Mouse (Mus musculus) heart, adult 8-10 months (tissue): ENCODE data around the gene Robo4. TPM values are rescaled to one million over a fixed set of nuclear protein-coding genes. Genes with fewer than 3 reads are reported as not detected.

Source experiments
- DNase-seq: peaks from one replicate; pipeline ENCODE4 v3.0.0; 2022; ENCODE audit warnings: low spot score
- total RNA-seq, 4 experiments: library from RNA; stranded (reverse); gene quantifications; 2 replicates each; pipeline ENCODE4 v1.2.4; 2022

Robo4 gene
- 10 to 100 TPM; 21.3 to 39.4 (median 32.2) TPM for total RNA-seq

DNA sequence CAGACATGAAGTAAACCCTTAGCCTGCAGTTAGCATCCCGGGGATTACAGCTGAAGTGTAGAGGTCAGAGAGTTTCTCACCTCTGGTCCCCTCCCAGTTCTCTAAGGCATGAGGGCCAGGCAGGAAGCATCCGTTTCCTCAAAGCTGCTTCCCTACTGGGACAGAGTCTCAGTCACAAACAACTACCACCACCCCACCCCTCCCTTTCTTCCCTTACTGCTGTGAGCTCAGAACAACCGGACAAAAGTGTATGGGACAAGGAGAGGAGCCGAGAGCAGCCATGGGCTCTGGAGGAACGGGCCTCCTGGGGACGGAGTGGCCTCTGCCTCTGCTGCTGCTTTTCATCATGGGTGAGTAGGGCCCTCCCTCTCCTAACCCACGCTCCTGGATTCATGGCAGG is at the start of gene Robo4:
TSS of gene Robo4 (plus strand) at position 96 of the 400 bp plus-strand sequence.
- peak; percentile 66 for DNase-seq

DNA sequence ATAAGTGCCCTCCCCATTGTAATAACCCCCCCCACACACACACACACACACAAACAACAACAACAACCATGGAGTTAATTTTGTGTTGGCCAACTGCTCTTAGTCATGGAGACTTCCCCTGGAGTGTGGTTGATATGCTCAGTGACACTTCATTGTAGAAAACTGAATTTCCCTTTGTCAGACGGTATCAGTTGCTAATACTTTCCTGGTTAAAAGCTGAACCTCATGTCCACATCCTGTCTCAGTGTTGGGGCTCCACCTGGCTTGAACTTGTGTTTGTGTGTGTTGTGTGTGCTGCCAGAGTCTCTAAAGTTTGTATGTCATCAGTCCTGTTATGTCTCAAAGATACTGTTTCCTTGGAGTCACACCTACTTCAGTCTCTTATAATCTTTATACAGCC is 47.2 kb upstream of the Robo4 start:
- DNase-seq = no peak

GRCm38 (mm10) chr9:37358713-37359330 is 42.9 kb upstream of the Robo4 start:
- DNase-seq = no peak

DNA sequence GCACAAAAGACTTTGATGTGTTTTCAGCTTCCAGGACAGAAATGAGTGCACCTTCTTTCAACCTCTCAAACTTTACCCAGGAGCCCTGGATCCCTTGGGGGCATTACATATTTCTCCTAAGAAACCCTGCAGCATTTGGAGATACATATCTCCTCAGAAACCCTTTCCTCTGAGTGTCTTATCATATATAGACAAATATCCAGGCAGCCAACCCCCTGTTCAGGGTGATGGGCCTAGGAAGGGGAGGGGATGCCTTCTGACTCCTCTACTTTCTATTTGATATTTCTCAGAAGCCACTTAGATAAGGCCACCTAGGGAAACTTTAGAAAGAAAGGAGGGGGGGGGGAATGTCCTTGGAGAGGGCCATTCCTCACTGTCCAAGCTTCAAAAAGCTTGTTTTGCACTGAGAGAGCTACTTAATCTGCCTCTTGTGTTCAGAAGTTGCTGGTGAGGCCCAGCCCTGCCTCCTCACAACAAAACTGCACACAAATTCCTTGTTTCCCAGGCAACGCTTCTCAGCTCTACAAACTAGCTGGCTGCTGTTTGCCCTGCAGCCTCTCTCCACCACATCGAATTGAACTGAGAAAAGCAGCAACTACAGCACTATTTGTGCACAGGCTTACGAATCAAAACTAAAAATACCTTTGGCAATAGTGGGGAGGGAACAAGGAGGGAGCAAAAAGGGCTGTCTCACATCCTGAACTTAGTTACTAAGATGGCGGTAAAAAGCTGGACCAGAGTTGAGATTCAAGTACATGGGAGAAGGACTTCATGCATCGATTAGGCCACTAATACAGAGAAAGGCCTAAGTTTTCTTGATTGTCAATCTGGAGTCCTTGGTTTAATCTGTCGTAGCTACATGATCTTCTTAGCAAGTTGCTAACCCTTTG is 42.1 kb upstream of the Robo4 start:
- no peak for DNase-seq

DNA sequence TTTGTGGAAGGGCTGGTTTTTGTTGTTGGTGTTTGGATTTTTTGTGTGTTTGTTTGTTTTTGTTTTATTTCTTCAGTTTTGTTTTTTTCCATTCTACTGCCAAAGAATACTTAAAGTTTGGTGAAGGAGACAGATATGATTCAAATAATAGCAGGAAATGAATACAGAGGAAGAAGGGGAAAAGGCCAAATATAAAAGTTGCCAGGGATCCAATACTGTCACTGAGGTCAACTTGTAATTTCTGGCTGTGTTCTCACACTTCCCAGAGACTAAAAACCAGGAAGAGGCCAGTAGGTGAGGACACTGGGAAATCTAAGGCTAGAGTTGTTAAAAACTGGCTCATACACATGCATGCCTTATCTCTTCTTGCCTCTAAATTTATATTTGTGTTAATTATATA is 39.6 kb upstream of the Robo4 start:
- DNase-seq = no peak

GRCm38 (mm10) chr9:37362881-37363280 is 38.8 kb upstream of the Robo4 start:
- DNase-seq = no peak

DNA sequence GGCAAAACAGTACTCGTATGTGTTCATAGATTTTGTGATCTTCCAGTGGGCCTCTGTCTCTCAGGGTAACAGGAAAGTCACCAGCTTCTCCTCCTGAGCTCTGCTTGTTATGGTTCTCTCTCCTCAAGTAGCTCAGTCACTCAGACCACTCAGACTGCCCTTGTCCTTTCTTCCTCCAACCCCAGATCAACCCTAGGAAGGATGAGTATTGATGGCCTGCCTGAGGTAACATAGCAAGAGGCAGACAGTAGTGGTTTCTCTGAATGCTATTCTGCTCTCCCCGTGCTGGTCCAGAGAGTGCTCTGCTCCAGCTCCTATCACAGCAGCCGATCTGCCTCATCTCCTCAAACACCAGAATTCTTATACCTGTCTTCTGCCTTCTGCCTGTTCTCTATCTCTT is 38.1 kb upstream of the Robo4 start:
- DNase-seq = no peak

GRCm38 (mm10) chr9:37364392-37364791 is 37.3 kb upstream of the Robo4 start:
- no peak for DNase-seq

DNA sequence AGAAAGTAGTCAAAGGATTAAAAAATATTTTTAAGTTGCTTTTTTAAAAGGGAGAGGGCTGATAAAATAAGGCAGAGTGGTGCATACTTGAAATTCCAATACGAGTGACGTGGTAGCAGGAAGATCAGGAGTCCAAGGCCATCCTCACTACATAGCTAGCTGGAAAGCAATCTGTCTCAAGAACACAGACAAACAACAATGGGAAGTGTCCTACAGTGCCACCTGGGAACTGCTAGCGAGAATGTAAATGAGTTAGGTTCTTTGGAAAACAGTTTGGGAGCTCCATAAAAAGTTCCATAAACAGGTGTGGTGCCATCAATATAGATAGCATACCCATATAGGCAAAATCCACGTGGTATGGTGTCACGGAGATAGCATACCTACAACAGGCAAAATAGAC is 36.0 kb upstream of the Robo4 start:
- no peak for DNase-seq

GRCm38 (mm10) chr9:37367301-37368080 is 34.2 kb upstream of the Robo4 start, which contains the start of gene Hepacam:
Gene Hepacam, plus strand, starts transcription at chr9:37367351.
- DNase-seq = no peak

DNA sequence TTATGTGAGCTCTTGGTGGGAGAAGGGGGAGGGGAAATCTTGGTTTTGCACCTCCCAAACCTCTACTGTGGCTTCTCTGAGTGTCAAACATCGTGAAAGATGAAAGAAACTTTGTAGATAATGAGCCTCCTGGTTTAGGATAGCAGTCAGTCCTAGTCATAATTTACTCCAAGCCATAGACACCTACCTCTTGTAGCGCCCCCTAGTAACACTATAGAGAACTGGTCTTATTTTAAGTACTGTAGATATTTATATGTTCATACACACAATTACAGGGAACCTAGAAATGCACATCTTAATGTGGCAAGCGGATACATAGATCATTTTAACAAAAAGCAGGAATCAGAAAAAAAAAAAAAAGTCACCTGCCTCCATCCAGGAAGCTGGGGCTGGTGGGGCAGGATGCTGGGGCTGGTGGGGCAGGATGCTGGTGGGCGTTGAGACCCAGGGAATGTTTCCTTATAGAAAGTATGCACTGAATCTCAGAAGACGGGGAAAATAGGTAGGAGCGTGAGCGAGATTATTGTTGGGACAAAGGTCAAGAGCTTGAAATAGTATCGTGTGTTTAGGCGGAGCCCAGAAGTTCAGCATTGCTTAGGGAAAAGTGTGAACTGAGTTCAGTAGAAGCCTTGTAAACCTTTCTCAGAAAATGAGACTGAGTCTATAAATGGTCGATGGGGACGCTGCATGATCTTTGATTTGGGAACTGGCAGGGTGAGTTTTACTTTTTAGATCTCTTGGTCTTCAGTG is 33.4 kb upstream of the Robo4 start:
- no peak for DNase-seq

DNA sequence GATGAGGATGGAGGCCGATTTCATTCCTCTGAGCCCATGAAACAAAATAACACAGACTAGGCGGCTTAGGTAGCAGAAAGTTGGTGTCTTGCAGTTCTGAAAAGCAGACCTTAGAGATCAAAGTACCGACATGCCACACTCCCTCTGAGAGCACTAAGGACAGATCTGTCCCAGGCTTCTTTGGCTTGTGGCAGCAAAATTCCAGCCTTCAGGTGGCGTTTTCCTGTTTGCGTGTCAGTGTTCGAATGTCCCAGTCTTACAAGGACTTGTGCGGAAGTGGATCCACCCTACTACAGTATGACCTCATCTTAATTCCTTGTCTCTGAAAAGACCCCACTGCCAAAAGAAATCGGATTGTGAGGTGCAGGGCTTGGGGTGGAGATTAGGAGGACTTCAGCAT is 32.8 kb upstream of the Robo4 start:
- DNase-seq = peak; percentile 69

GRCm38 (mm10) chr9:37371232-37371801 is 30.4 kb upstream of the Robo4 start:
- DNase-seq = no peak

DNA sequence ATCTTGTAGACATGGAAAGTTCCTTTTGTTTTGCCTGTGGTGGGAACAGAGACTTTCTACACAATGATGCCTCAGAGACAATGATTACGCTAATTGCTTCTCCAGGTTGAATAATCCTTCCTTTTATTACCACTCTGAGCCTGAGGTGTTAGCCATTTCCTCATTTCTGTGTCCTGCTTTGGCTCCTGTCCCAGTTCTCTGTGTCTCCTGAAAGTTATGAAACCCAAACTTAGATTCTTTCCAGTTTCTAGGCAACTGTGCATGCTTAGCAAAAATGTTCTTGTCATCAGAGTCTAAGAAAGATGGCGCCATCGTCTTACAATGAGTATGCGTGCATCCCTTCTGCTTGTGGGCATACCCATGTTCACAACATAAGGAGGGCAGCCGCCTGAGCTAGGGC is 26.0 kb upstream of the Robo4 start:
- peak; percentile 48 for DNase-seq

GRCm38 (mm10) chr9:37383161-37383560 is 18.5 kb upstream of the Robo4 start:
- DNase-seq = no peak

- DNase-seq = no peak
Observed at GRCm38 (mm10) chr9:37384284-37385182, 17.2 kb upstream of the Robo4 start.

GRCm38 (mm10) chr9:37390891-37391290 is 10.8 kb upstream of the Robo4 start:
- no peak for DNase-seq

GRCm38 (mm10) chr9:37392071-37392470 is 9.6 kb upstream of the Robo4 start:
- no peak for DNase-seq

DNA sequence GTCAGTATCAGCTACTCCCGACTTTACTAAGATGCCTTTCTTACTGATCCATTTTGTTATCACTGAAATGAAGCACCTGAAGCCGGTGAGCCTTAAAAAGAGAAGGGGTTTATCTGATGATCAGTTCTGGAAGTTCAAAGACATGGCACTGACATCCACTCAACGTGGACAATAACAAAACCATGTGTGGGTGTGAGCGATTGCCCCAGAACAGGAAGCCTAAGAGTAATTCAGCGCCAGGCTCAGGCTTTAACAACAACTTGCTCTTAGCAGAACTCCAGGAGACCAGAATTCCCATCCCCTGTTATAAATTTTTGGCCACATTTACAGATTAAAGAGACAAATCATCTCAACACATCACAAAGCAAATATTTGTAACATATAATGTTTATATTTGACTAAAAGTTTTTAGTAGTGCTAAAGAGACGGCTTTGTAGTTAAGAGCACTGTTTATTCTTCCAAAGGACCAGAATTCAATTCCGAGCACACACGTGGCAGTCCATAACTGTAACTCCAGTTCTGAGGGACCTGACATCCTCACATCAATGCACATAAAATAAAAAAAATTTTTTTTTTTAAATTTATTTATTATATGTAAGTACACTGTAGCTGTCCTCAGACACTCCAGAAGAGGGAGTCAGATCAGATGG is 8.1 kb upstream of the Robo4 start:
- no peak for DNase-seq

DNA sequence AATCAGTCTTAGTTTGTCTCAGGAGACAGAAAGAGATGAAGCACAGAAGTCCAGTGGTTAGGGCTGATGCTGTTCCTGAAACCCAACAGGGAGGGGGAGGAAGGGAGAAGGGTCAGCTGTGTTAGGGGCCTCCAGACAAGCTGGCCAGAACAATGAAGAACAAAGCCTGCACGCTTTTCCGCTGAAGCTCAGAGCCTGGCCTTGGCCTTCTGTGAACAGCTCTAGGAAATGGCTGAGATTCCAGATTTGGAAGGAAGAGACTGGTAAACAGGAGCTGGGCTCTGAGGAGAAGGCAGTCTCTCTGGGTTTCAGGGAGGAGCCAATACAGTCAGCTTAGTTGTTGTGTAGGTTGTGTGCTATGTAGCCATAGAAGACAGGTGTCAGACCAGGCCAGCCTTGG is 1.1 kb upstream of the Robo4 start:
- peak; percentile 74 for DNase-seq
